Mouse (Mus musculus): ENCODE measurements around the gene Slc7a1. TPM values are rescaled to one million over a fixed set of nuclear protein-coding genes. Genes with fewer than 3 reads are reported as not detected.

Gene Slc7a1
- polyA plus RNA-seq, 1 experiment from 2014 or later = 18.3 TPM

- Histone ChIP-seq H3K9ac (ENCODE audit: low read length) (peak overlapping the region; percentile 82), H3K36me3 (ENCODE audit: control insufficient read depth, insufficient read depth, low read length) (no peaks in the 10 kb centered on the region), H3K9me3 (ENCODE audit: control insufficient read depth, low read length) (no peaks in the 10 kb centered on the region), H3K4me1 (ENCODE audit: control insufficient read depth, insufficient read depth, low read length) (peaks cover 5% of the 10 kb centered on the region), H3K4me3 (ENCODE audit: low read depth, low read length) (peak overlapping the region; percentile 78), H3K27me3 (ENCODE audit: control insufficient read depth, insufficient read depth, low read length) (no peaks in the 10 kb centered on the region; the same call in 1 of the 2 replicates), H3K27ac (ENCODE audit: low read depth, low read length) (no peak overlapping the region), H3K4me2 (peak overlapping the region; percentile 100)
- peak; percentile 73 for ATAC-seq (ENCODE audit: low FRiP score)
- WGBS = 4% methylated on average over 58 of the region's 58 CpGs
- DNase-seq (ENCODE audit: low spot score, missing footprints) = peak; percentile 95
Measured at GRCm38 (mm10) chr5:148398766-148399659, 691 bp downstream of the Slc7a1 start.

- Histone ChIP-seq H3K9ac (ENCODE audit: low read length) (no peak overlapping the region; the same call in 1 of the 2 replicates), H3K27me3 (ENCODE audit: control insufficient read depth, insufficient read depth, low read length) (no peaks in the 10 kb centered on the region; the same call in 1 of the 2 replicates), H3K4me1 (ENCODE audit: control insufficient read depth, insufficient read depth, low read length) (peaks cover 5% of the 10 kb centered on the region), H3K4me2 (peak overlapping the region; percentile 100), H3K4me3 (ENCODE audit: low read depth, low read length) (peak overlapping the region; percentile 78), H3K9me3 (ENCODE audit: control insufficient read depth, low read length) (no peaks in the 10 kb centered on the region), H3K27ac (ENCODE audit: low read depth, low read length) (no peak overlapping the region), H3K36me3 (ENCODE audit: control insufficient read depth, insufficient read depth, low read length) (no peaks in the 10 kb centered on the region)
- no peak for DNase-seq (ENCODE audit: low spot score, missing footprints)
- WGBS = 63% methylated on average over 6 of the region's 6 CpGs
- no peak for ATAC-seq (ENCODE audit: low FRiP score)
Measured at GRCm38 (mm10) chr5:148398451-148398765, 1.3 kb downstream of the Slc7a1 start.

- Histone ChIP-seq H3K9me3 (ENCODE audit: control insufficient read depth, low read length) (no peaks in the 10 kb centered on the region), H3K4me2 (no peak overlapping the region), H3K9ac (ENCODE audit: low read length) (no peak overlapping the region), H3K27me3 (ENCODE audit: control insufficient read depth, insufficient read depth, low read length) (no peaks in the 10 kb centered on the region; the same call in 1 of the 2 replicates), H3K36me3 (ENCODE audit: control insufficient read depth, insufficient read depth, low read length) (no peaks in the 10 kb centered on the region), H3K27ac (ENCODE audit: low read depth, low read length) (no peak overlapping the region), H3K4me1 (ENCODE audit: control insufficient read depth, insufficient read depth, low read length) (peaks cover 5% of the 10 kb centered on the region), H3K4me3 (ENCODE audit: low read depth, low read length) (no peak overlapping the region)
- DNase-seq (ENCODE audit: low spot score, missing footprints) = no peak
- no peak for ATAC-seq (ENCODE audit: low FRiP score)
- WGBS = 61% methylated on average over 5 of the region's 5 CpGs
Measured at GRCm38 (mm10) chr5:148397911-148398310, 1.8 kb downstream of the Slc7a1 start.

- H3K27me3 ChIP-seq (ENCODE audit: control insufficient read depth, insufficient read depth, low read length) = no peaks in the 10 kb centered on the region; the same call in 1 of the 2 replicates
- ATAC-seq (ENCODE audit: low FRiP score) (no peak), DNase-seq (ENCODE audit: low spot score, missing footprints) (no peak)
- H3K36me3 ChIP-seq (ENCODE audit: control insufficient read depth, insufficient read depth, low read length) = no peaks in the 10 kb centered on the region
- no peak overlapping the region for H3K9ac ChIP-seq (ENCODE audit: low read length)
- peaks cover 5% of the 10 kb centered on the region for H3K4me1 ChIP-seq (ENCODE audit: control insufficient read depth, insufficient read depth, low read length)
- 92% methylated on average over 4 of the region's 4 CpGs for WGBS
- no peak overlapping the region for H3K4me2 ChIP-seq
- no peak overlapping the region for H3K27ac ChIP-seq (ENCODE audit: low read depth, low read length)
- no peak overlapping the region for H3K4me3 ChIP-seq (ENCODE audit: low read depth, low read length)
- H3K9me3 ChIP-seq (ENCODE audit: control insufficient read depth, low read length) = no peaks in the 10 kb centered on the region
Measured at GRCm38 (mm10) chr5:148397418-148397817, 2.3 kb downstream of the Slc7a1 start.

GRCm38 (mm10) chr5:148393316-148393715 lies 6.4 kb downstream of the Slc7a1 start:
- H3K36me3 ChIP-seq (ENCODE audit: control insufficient read depth, insufficient read depth, low read length) = no peaks in the 10 kb centered on the region
- DNase-seq (ENCODE audit: low spot score, missing footprints) (no peak), ATAC-seq (ENCODE audit: low FRiP score) (no peak)
- H3K27me3 ChIP-seq (ENCODE audit: control insufficient read depth, insufficient read depth, low read length) = no peaks in the 10 kb centered on the region
- H3K4me3 ChIP-seq (ENCODE audit: low read depth, low read length) = no peak overlapping the region
- H3K4me1 ChIP-seq (ENCODE audit: control insufficient read depth, insufficient read depth, low read length) = peaks cover 5% of the 10 kb centered on the region
- H3K4me2 ChIP-seq = no peak overlapping the region
- H3K9me3 ChIP-seq (ENCODE audit: control insufficient read depth, low read length) = no peaks in the 10 kb centered on the region
- no peak overlapping the region for H3K27ac ChIP-seq (ENCODE audit: low read depth, low read length)
- no peak overlapping the region for H3K9ac ChIP-seq (ENCODE audit: low read length)
- 91% methylated on average over 8 of the region's 8 CpGs for WGBS

GRCm38 (mm10) chr5:148392831-148393230 lies 6.9 kb downstream of the Slc7a1 start:
- Histone ChIP-seq H3K9ac (ENCODE audit: low read length) (no peak overlapping the region), H3K9me3 (ENCODE audit: control insufficient read depth, low read length) (no peaks in the 10 kb centered on the region), H3K4me3 (ENCODE audit: low read depth, low read length) (no peak overlapping the region), H3K27ac (ENCODE audit: low read depth, low read length) (no peak overlapping the region), H3K4me2 (no peak overlapping the region), H3K36me3 (ENCODE audit: control insufficient read depth, insufficient read depth, low read length) (no peaks in the 10 kb centered on the region), H3K4me1 (ENCODE audit: control insufficient read depth, insufficient read depth, low read length) (peaks cover 2% of the 10 kb centered on the region), H3K27me3 (ENCODE audit: control insufficient read depth, insufficient read depth, low read length) (no peaks in the 10 kb centered on the region)
- 86% methylated on average over 6 of the region's 6 CpGs for WGBS
- ATAC-seq (ENCODE audit: low FRiP score) = no peak
- no peak for DNase-seq (ENCODE audit: low spot score, missing footprints)

- H3K4me2 ChIP-seq = no peak overlapping the region
- no peaks in the 10 kb centered on the region for H3K27me3 ChIP-seq (ENCODE audit: control insufficient read depth, insufficient read depth, low read length)
- no peak overlapping the region for H3K9ac ChIP-seq (ENCODE audit: low read length)
- no peak for DNase-seq (ENCODE audit: low spot score, missing footprints)
- no peak overlapping the region for H3K4me3 ChIP-seq (ENCODE audit: low read depth, low read length)
- 92% methylated on average over 15 of the region's 15 CpGs for WGBS
- no peak for ATAC-seq (ENCODE audit: low FRiP score)
- no peak overlapping the region for H3K27ac ChIP-seq (ENCODE audit: low read depth, low read length)
- H3K9me3 ChIP-seq (ENCODE audit: control insufficient read depth, low read length) = no peaks in the 10 kb centered on the region
- no peaks in the 10 kb centered on the region for H3K4me1 ChIP-seq (ENCODE audit: control insufficient read depth, insufficient read depth, low read length)
- no peaks in the 10 kb centered on the region for H3K36me3 ChIP-seq (ENCODE audit: control insufficient read depth, insufficient read depth, low read length)
Measured at GRCm38 (mm10) chr5:148389007-148389970, 10.4 kb downstream of the Slc7a1 start.

GRCm38 (mm10) chr5:148388251-148389006 lies 11.3 kb downstream of the Slc7a1 start:
- Histone ChIP-seq H3K36me3 (ENCODE audit: control insufficient read depth, insufficient read depth, low read length) (no peaks in the 10 kb centered on the region), H3K4me1 (ENCODE audit: control insufficient read depth, insufficient read depth, low read length) (no peaks in the 10 kb centered on the region), H3K4me3 (ENCODE audit: low read depth, low read length) (no peak overlapping the region), H3K9me3 (ENCODE audit: control insufficient read depth, low read length) (no peaks in the 10 kb centered on the region), H3K27me3 (ENCODE audit: control insufficient read depth, insufficient read depth, low read length) (no peaks in the 10 kb centered on the region), H3K27ac (ENCODE audit: low read depth, low read length) (no peak overlapping the region), H3K9ac (ENCODE audit: low read length) (no peak overlapping the region), H3K4me2 (no peak overlapping the region)
- DNase-seq (ENCODE audit: low spot score, missing footprints) (no peak), ATAC-seq (ENCODE audit: low FRiP score) (no peak)
- 92% methylated on average over 18 of the region's 18 CpGs for whole genome bisulfite sequencing
